Mouse (Mus musculus) gastrocnemius, adult 8-10 months (tissue): ENCODE measurements around the gene Acat2. TPM values are rescaled to one million over a fixed set of nuclear protein-coding genes. Genes with fewer than 3 reads are reported as not detected.
"Not testable (repeated sequence)": the region's sequence is repeated elsewhere in the genome, so short reads cannot be mapped to it uniquely, and the experiment has no call there.

Experiments used
- DNase-seq, 2 experiments: peaks; one replicate each; pipeline ENCODE4 v3.0.0; 2022; ENCODE audit warnings: low spot score in 2 of 2
- total RNA-seq, 4 experiments: library from RNA; stranded (reverse); gene quantifications; 2 replicates each; pipeline ENCODE4 v1.2.4; 2022

Gene Acat2
- total RNA-seq, 4 experiments from 2014 or later: 3.9 to 4.8 (median 4.3) TPM

DNA sequence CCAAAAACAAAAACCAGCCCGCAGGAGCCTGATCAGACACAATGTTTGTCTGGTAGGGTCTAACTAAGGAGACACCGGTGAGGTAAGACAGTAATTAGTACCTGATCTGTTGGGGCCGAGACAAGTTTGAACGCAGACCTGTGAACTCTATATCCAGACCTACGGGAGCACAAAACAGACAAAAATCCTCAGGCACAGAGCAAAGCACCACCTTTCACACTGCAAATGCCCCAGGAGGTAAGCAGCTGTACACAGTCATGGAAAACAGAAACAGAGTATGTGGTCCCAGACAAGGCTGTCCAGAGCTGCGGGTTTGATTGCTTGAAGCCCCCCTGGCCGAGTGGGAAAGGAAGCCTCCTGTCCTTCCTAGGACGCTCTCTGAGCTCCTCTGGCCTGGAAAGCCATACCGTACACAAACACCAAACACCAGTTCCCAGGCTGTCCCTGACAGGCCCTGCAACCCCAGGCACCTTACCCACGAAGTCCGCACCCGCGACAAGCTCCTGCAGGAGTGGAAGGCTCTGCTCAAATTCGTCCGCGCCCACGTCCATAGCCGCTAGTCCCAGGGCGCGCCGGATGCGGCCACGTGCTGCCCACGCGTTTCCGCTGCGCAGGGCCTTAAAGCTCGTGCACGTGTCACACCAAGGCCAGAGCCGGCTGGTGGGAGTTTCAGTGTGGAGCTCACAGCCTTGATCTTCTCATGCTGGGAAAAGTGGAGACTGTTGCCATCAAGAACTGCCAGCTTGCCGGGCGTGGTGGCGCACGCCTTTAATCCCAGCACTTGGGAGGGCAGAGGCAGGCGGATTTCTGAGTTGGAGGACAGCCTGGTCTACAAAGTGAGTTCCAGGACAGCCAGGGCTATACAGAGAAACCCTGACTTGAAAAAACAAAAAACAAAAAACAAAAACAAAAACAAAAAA, 50.9 kb downstream of the Acat2 start, which contains the start of gene Pnldc1:
TSS of gene Pnldc1 (minus strand) at position 870 of the 920 bp plus-strand sequence.
- no peak for DNase-seq

DNA sequence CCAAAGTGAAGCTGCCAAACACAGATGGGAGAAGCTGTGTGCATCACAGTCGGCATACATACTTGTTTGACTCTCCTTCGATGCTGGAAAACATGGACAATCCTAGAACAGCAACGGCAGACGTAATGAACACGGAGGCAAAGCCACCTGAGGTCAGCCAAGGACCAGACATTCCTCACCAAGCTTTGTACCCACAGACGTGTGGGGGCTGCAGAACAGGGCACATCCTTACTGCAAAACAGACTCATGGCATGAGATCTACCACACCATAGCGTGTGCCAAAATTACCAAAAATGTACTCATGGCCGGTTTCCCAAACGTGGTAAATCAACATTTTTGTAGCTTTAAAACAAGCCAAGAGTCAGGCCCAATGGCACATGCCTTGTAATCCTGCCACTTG, 54.1 kb downstream of the Acat2 start:
- no peak for DNase-seq

- DNase-seq: no peak
Observed at GRCm38 (mm10) chr17:12905810-12906209, 54.7 kb downstream of the Acat2 start.

- DNase-seq: no peak
Observed at GRCm38 (mm10) chr17:12904349-12904748, 56.2 kb downstream of the Acat2 start.

- DNase-seq: no peak
Observed at GRCm38 (mm10) chr17:12903372-12904333, 56.9 kb downstream of the Acat2 start.

DNA sequence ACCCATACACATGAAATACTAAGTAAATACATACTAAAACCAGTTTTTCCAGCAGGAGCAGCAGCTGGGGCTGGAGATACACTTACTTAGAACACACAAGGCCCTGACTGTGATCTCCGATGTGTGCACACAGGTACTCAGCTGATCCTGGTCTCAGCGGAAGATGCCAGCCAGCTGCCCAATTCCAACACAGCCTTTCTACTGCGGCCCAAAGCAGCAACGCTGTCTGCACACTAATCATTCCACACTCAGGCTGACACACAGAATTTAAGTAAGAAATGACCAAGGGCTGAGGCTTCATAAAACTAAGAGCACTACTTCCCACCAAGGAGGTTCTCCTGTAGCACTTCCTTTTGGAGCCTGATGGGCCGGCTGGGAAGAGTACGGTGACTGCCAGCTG, 58.3 kb downstream of the Acat2 start:
- DNase-seq: no peak

GRCm38 (mm10) chr17:12898607-12899006, 61.9 kb downstream of the Acat2 start:
- not testable (repeated sequence) for DNase-seq

- DNase-seq: no peak
Observed at GRCm38 (mm10) chr17:12897674-12898073, 62.9 kb downstream of the Acat2 start.

Other genes with a start within 250 kb of the Acat2 start
- 10 to 100 TPM; 41.4 to 54.3 (median 46.9) TPM for gene Igf2r, start 191.1 kb downstream of the Acat2 start, total RNA-seq
- gene Mas1, start 92.6 kb downstream of the Acat2 start, total RNA-seq: under 1 TPM; 0.22 to 0.35 (median 0.28) TPM
- gene Mrgprh, start 84.7 kb downstream of the Acat2 start, total RNA-seq: 1 to 10 TPM; 3.9 to 5.2 (median 4.9) TPM
- gene Pnldc1, start 50.5 kb downstream of the Acat2 start, total RNA-seq: under 1 TPM in 1 of 4 experiments, not detected in 3; 0.92 TPM
- 100 to 1,000 TPM; 172 to 195 (median 176) TPM for gene Tcp1, start 45.0 kb downstream of the Acat2 start, total RNA-seq
- 100 to 1,000 TPM; 109 to 116 (median 111) TPM for gene Mrpl18, start 44.4 kb downstream of the Acat2 start, total RNA-seq
- not detected for gene Acat3, start 20.1 kb downstream of the Acat2 start, total RNA-seq
- gene Wtap, start 33.4 kb upstream of the Acat2 start, total RNA-seq: 10 to 100 TPM; 22.5 to 28.0 (median 26.2) TPM
- 100 to 1,000 TPM; 386 to 415 (median 402) TPM for gene Sod2, start 46.1 kb upstream of the Acat2 start, total RNA-seq
- not detected for gene Gpr31b, start 91.5 kb upstream of the Acat2 start, total RNA-seq
- under 1 TPM in 3 of 4 experiments, not detected in 1; 0.16 to 0.43 (median 0.27) TPM for gene Tcp10b, start 100.4 kb upstream of the Acat2 start, total RNA-seq
- gene Unc93a, start 171.1 kb upstream of the Acat2 start, total RNA-seq: not detected